Mouse (Mus musculus): ENCODE data around the gene Nek10.
"Not testable (repeated sequence)": the region's sequence is repeated elsewhere in the genome, so short reads cannot be mapped to it uniquely, and the experiment has no call there.

The Nek10 gene

GRCm38 (mm10) chr14:14984710-14985647 is 181.8 kb downstream of the Nek10 start:
- no peak for DNase-seq (ENCODE audit: extremely low read depth, low read depth)

- no peak for DNase-seq (ENCODE audit: extremely low read depth, low read depth)
These were observed 184.2 kb downstream of the Nek10 start for GRCm38 (mm10) chr14:14987403-14987802.

DNA sequence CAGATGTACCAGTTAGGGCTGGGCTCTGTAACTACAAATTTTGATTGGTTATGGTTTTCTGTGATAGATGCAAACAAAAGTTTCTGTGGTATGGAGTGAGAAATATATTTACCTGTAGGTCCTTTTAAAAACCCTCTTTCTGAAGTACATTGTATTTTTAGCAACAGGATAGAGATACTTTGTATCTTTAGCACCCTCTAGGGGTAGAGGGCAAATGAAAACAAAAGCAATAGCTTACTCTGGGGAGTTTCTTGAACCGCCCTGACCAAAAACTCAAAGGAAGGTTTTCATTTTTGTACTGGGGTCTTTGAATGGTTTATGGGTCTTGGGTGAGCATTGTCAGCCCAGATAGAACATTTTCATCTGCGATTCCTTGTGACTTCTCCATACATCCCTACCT is 188.4 kb downstream of the Nek10 start:
- no peak for DNase-seq (ENCODE audit: extremely low read depth, low read depth)

DNA sequence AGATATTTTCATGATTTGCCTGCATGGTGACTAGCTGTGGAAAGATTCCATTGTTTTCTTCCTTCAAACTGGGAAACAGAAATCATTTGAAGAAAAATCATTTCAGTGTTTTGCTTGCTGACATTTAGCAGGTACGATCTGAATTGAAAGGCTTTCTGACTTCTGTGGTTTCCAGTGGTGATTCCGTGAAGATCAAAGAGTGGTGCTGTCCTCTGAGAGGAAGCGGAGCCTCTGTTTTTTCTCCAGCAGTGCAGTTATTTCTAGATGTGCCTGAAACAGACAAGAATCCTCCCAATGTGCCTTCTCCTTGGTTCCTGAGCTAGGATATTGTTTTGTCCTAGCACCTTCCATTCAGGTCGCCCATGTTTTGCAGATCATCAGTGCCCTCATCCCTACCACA is 208.2 kb downstream of the Nek10 start:
- no peak for DNase-seq (ENCODE audit: extremely low read depth, low read depth)

- DNase-seq (ENCODE audit: extremely low read depth, low read depth) = no peak
These were observed 211.6 kb downstream of the Nek10 start for GRCm38 (mm10) chr14:15014799-15015198.

GRCm38 (mm10) chr14:15030626-15031025 is 227.4 kb downstream of the Nek10 start:
- not testable (repeated sequence) for DNase-seq (ENCODE audit: extremely low read depth, low read depth)

- DNase-seq (ENCODE audit: extremely low read depth, low read depth) = not testable (repeated sequence)
These were observed 231.4 kb downstream of the Nek10 start for GRCm38 (mm10) chr14:15034638-15035037.

DNA sequence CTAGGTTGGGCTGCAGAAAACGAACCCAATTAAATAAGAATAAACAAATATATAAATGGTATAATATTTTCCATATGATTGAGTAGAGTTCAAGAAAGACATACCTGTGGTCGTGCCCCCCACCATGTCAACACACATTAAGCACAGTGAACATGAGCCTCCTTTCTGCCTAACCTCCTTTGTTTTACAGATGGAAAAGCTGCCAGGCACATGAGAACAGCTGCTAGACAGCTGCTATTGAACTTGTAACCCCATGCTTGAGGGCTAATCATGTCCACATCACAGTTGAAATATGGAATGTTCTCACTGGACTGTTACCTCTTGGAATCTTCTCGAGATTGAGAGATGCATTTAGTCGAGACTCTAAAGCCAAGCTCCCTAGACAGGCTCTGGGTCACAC is 245.0 kb downstream of the Nek10 start:
- no peak for DNase-seq (ENCODE audit: extremely low read depth, low read depth)

DNA sequence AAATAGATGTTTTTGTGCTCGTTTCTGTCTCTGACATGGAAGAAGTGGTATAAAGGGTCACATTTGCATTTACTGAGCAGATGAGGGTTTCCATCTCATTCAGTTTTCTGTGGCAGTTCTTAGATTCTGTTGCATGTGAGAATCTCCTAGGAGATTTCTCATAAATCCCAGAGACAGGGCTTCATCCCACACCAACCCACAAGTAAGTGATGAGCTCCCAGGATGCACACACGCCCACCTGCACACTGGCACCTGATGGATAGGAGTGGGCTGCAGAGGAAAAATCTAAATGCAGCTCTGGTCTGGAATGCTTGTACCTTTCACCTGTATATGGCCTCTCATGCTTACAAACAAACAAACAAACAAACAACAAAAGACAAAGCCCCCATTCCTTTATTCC is 258.3 kb downstream of the Nek10 start:
- DNase-seq (ENCODE audit: extremely low read depth, low read depth) = no peak
